Mouse (Mus musculus): ENCODE results near the gene Met. TPM values are rescaled to one million over a fixed set of nuclear protein-coding genes. Genes with fewer than 3 reads are reported as not detected.

Met gene
- polyA plus RNA-seq, 1 experiment from 2014 or later: 1.9 TPM

DNA sequence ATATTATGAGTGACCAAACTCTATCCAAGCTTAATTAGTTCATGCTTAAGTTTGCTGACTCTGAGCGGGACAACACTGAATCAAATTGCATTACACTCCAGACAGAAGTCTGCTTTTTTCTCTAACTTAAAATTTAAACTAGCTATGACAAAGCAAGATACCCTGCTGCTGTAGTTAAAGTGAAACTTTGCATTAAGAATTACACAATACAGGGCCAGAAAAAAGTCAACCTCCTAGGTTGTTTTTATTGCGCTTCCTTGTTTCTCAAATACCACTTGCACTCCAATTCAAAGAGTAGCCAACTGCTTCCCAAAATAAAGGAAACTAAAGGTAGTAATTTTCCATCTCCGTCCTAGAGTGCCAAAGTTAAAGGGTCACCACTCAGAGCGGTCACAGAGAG is 33.8 kb downstream of the Met start:
- H3K27me3 ChIP-seq: no peaks in the 10 kb centered on the region
- H3K9ac ChIP-seq (replicated peaks): no peak overlapping the region
- WGBS: 68% methylated on average over 4 of the region's 4 CpGs
- H3K4me1 ChIP-seq: no peaks in the 10 kb centered on the region
- no peak overlapping the region for H3K4me2 ChIP-seq (replicated peaks)
- H3K9me3 ChIP-seq: no peaks in the 10 kb centered on the region
- H3K36me3 ChIP-seq: no peaks in the 10 kb centered on the region
- H3K4me3 ChIP-seq: no peak overlapping the region
- no peak for ATAC-seq (replicated peaks)
- H3K27ac ChIP-seq (replicated peaks): no peak overlapping the region

DNA sequence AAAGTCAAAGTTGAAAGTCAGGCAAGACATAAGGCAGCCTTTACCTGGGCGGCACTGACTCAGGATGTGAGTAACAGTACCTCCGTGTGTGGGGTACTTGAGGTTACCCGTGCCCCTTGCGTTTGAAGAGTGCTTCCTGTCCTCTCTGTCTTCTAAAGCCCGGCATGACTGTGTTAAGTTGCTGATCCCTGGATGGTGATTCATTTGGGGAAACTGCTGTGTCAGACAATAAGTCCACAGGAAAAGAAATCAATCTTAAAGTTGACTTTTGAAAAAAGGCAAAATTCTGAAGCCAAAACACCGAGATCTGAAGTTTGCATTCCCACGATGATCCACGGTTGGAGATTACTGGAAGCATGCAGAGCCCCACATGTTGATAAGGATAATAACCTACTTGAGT is 35.2 kb downstream of the Met start:
- Histone ChIP-seq H3K27me3 (no peaks in the 10 kb centered on the region), H3K4me1 (no peaks in the 10 kb centered on the region), H3K36me3 (no peaks in the 10 kb centered on the region), H3K9me3 (no peaks in the 10 kb centered on the region), H3K9ac (replicated peaks) (no peak overlapping the region), H3K27ac (replicated peaks) (no peak overlapping the region), H3K4me2 (replicated peaks) (no peak overlapping the region), H3K4me3 (no peak overlapping the region)
- no peak for ATAC-seq (replicated peaks)
- WGBS: 91% methylated on average over 8 of the region's 8 CpGs

DNA sequence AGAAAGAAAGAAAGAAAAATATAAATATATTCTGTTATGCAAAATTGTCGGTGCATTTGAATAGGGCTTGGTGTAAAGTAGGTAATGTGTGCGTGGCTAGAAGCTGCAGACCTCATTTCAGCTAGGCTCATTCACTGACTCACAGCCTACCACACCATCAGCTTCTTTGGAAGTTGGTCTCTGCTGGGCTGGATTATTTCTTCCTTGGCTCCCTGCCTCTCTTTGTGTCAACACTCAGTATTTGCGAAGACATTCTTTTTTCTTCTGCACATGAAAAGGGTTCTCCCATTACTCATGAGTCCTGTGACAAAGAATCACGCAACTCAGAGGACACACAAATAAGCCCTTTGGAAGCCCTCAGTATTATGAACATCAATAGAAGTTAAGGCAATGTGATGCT is 37.8 kb downstream of the Met start:
- H3K9ac ChIP-seq (replicated peaks): no peak overlapping the region
- no peaks in the 10 kb centered on the region for H3K27me3 ChIP-seq
- 69% methylated on average over 4 of the region's 4 CpGs for WGBS
- H3K4me1 ChIP-seq: no peaks in the 10 kb centered on the region
- H3K27ac ChIP-seq (replicated peaks): no peak overlapping the region
- no peak for ATAC-seq (replicated peaks)
- H3K36me3 ChIP-seq: no peaks in the 10 kb centered on the region
- H3K4me2 ChIP-seq (replicated peaks): no peak overlapping the region
- no peaks in the 10 kb centered on the region for H3K9me3 ChIP-seq
- H3K4me3 ChIP-seq: no peak overlapping the region

DNA sequence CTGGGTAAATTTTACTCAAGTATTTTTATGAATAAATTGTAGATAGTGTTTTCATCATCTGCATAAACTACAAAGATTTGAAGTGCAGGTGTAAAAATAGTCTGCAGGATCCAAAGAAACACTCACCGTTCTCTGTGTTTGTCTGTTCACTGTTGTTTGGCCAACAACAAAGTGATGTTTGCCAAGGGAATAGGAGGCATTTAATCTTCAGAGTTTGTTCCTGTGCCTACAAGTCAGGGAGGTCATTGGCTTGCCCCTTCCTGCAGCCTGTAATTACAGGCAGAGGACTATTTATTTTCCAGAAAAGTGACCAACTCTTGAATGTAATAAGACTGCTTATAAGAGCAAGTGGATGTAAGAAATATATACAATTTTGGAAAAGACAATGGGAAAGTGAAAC is 38.7 kb downstream of the Met start:
- Histone ChIP-seq H3K4me3 (no peak overlapping the region), H3K9ac (replicated peaks) (no peak overlapping the region), H3K27ac (replicated peaks) (no peak overlapping the region), H3K9me3 (no peaks in the 10 kb centered on the region), H3K27me3 (no peaks in the 10 kb centered on the region), H3K4me2 (replicated peaks) (no peak overlapping the region), H3K36me3 (no peaks in the 10 kb centered on the region), H3K4me1 (no peaks in the 10 kb centered on the region)
- 63% methylated on average over 1 of the region's 1 CpGs for WGBS
- no peak for ATAC-seq (replicated peaks)

DNA sequence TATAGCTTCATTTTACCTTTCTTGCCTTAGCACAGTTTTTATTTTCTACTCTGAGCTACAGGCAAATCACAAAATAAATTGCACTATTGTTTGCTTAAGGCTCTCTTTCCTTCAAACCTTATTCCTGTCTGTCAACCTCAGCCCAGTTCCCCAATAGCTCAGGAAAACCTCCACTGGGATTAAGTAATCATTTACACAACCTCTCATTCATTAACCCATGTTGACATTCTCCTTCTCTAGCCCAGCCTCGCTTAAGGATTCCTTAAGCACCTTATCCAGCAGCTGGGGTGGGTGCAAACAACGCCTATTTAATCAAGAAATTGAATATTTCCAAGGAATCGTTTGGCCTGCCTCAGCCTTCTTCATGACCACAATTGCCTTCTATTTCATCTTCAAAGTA is 40.1 kb downstream of the Met start:
- Histone ChIP-seq H3K27me3 (no peaks in the 10 kb centered on the region), H3K9me3 (no peaks in the 10 kb centered on the region), H3K4me1 (no peaks in the 10 kb centered on the region), H3K36me3 (no peaks in the 10 kb centered on the region), H3K27ac (replicated peaks) (no peak overlapping the region), H3K4me2 (replicated peaks) (no peak overlapping the region), H3K4me3 (no peak overlapping the region), H3K9ac (replicated peaks) (no peak overlapping the region)
- 71% methylated on average over 3 of the region's 3 CpGs for WGBS
- no peak for ATAC-seq (replicated peaks)

DNA sequence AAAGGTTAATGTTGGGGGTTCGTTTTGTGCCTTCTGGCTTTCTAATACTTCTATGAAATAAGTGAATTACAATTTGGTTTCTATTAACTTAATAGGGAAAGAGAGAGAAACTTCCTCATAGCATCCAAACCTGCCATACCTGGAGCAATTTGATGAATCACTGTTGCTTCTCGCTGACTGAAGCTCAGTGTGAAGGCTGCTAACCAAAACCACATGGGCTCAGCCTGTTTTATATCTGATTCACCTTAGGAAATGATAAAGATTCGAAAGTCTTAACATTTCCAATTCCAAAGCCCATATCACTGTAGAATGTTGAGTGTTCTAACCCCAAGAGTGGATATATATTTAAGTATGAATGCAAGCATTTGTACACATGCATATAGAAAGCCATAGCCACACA is 41.9 kb downstream of the Met start:
- 77% methylated on average over 3 of the region's 3 CpGs for WGBS

DNA sequence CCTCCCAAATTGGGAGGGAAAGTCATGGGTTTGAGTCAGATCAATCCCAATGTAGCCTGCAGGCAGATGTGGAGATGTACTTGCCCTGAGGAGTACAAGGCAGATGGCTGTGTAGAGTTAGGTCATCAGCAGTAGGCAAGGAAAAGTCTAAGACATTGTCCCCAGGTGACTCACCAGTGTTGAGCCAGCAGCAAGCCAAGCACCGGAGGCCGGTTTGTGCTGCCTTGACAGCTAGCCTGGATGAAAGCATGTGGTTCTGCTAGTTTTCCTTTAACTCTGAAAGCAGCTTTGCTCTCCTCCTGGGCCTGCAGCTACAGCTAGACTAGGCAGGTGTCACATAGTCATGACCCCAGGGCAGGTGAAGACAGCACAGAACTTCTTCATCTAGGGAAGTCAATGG is 43.2 kb downstream of the Met start:
- no peak overlapping the region for H3K27ac ChIP-seq (replicated peaks)
- no peak overlapping the region for H3K4me3 ChIP-seq
- no peak for ATAC-seq (replicated peaks)
- H3K9ac ChIP-seq (replicated peaks): no peak overlapping the region
- no peaks in the 10 kb centered on the region for H3K4me1 ChIP-seq
- H3K4me2 ChIP-seq (replicated peaks): no peak overlapping the region
- H3K36me3 ChIP-seq: no peaks in the 10 kb centered on the region
- no peaks in the 10 kb centered on the region for H3K27me3 ChIP-seq
- WGBS: 95% methylated on average over 2 of the region's 2 CpGs
- H3K9me3 ChIP-seq: no peaks in the 10 kb centered on the region

More for the DNA sequence above, 41.9 kb downstream of the Met start:
- Histone ChIP-seq H3K4me2 (replicated peaks) (no peak overlapping the region), H3K27me3 (no peaks in the 10 kb centered on the region), H3K4me3 (no peak overlapping the region), H3K9ac (replicated peaks) (no peak overlapping the region), H3K4me1 (no peaks in the 10 kb centered on the region), H3K27ac (replicated peaks) (no peak overlapping the region), H3K36me3 (no peaks in the 10 kb centered on the region), H3K9me3 (no peaks in the 10 kb centered on the region)
- no peak for ATAC-seq (replicated peaks)

DNA sequence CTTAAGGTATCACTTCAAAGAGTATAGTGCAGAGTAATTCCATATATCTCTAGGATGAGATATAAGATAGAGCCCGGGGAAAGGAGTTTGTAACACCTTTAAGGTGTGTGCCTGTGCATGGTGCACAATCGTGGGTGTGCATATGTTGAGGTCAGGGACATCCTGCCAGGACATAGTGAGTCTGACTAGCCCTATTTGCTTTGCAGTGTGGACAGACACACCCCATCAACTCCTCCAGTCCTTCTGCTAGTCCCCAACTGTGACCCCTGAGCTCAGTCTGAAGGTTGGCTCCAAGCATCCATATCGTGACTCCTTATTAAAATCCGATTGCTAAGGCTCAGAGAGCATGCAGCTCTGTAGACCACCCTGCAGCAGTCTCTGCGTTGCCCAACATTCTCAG is 44.6 kb downstream of the Met start:
- Histone ChIP-seq H3K27ac (replicated peaks) (no peak overlapping the region), H3K4me1 (no peaks in the 10 kb centered on the region), H3K4me3 (no peak overlapping the region), H3K4me2 (replicated peaks) (no peak overlapping the region), H3K9me3 (no peaks in the 10 kb centered on the region), H3K9ac (replicated peaks) (no peak overlapping the region), H3K36me3 (no peaks in the 10 kb centered on the region), H3K27me3 (no peaks in the 10 kb centered on the region)
- WGBS: 84% methylated on average over 5 of the region's 5 CpGs
- ATAC-seq (replicated peaks): no peak

DNA sequence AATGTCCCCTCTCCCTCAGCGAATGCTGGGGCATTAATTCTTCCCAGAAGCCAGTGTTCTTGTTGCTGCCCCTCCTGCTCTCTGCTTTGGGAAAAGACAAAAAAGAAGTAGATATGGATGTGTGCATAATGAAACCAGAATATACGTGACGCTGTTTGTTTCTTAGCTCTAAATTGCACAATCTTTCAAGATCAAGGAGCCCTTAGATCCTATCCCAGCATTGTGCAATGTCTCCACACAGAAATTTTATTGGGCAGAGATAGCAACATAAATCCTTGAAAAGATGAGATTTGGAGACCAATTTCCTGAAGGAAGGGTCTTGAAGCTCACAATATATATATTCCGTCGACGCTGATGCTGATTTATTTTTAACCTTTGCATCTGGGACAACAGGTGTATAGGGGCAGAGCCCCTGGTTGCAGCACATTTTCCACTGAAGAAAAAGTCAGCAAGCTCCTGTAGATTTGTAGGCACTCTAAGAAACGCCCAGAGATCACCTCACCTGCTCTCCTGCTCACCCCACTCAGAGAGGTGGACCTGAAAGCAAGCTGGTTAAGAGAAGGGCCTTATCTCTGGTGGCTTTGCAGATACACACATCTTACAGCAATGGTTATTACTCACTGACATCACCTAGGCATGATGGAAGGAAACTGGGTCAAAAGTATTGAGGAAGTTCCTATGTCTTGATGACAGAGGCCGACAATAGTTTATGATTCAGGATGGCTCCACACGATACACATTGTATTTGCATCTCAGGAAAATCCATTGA is 45.2 kb downstream of the Met start:
- Histone ChIP-seq H3K4me3 (no peak overlapping the region), H3K27ac (replicated peaks) (no peak overlapping the region), H3K4me1 (no peaks in the 10 kb centered on the region), H3K27me3 (no peaks in the 10 kb centered on the region), H3K4me2 (replicated peaks) (no peak overlapping the region), H3K9ac (replicated peaks) (no peak overlapping the region), H3K9me3 (no peaks in the 10 kb centered on the region), H3K36me3 (no peaks in the 10 kb centered on the region)
- no peak for ATAC-seq (replicated peaks)
- 90% methylated on average over 9 of the region's 9 CpGs for WGBS

DNA sequence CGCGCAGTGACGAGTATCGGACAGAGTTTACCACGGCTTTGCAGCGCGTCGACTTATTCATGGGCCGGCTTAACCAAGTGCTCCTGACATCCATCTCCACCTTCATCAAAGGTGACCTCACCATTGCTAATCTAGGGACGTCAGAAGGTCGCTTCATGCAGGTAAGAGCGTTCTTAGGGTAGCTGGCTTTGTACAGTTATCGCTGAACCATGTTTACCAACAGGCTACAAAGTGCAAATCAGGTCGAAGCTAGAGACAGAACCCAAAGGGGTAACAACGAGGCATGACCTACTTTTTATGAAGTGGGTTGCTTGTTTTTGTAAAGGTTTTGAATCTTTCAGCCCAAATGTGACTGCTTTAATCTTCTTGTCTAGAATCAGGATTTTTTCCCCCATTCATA is 49.8 kb downstream of the Met start:
- no peaks in the 10 kb centered on the region for H3K36me3 ChIP-seq
- no peaks in the 10 kb centered on the region for H3K9me3 ChIP-seq
- H3K9ac ChIP-seq (replicated peaks): no peak overlapping the region
- no peak overlapping the region for H3K27ac ChIP-seq (replicated peaks)
- H3K27me3 ChIP-seq: no peaks in the 10 kb centered on the region
- no peaks in the 10 kb centered on the region for H3K4me1 ChIP-seq
- no peak for ATAC-seq (replicated peaks)
- 93% methylated on average over 15 of the region's 15 CpGs for WGBS
- H3K4me2 ChIP-seq (replicated peaks): no peak overlapping the region
- no peak overlapping the region for H3K4me3 ChIP-seq

DNA sequence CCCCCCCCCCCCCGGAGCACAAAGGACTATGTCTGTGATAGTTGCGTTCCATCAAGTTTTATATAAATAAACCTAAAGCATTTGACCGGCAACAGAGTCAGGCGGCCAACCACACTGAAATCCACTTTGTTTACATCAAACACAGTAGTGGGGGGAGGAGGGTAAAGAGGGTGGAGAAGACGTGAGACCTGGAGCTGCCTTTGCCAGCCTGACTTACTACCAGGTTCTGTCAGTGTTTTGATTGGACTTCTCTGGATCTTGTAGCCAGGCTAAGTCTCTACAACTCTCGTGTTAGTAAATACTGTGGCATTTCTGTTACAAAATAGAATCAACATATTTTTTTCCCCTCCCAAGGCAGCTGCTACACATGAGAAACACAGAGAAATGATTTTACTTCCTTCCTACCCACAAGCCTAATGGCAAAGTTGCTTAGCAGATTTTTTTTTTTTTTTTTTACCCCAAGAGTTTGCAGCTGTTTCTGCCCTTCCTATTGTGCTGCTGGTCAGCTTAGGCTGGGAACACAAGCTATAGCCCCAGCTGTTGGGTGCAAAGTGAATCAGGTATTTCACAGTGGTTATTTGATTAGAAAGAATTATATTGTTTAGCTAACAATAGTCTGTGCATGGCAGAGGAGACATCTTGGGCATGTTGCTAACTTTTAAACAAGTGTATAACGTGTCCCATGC is 52.3 kb downstream of the Met start:
- no peaks in the 10 kb centered on the region for H3K4me1 ChIP-seq
- 41% methylated on average over 7 of the region's 7 CpGs for WGBS
- H3K27me3 ChIP-seq: no peaks in the 10 kb centered on the region
- H3K9ac ChIP-seq (replicated peaks): no peak overlapping the region
- no peak overlapping the region for H3K4me3 ChIP-seq
- no peak overlapping the region for H3K4me2 ChIP-seq (replicated peaks)
- ATAC-seq (replicated peaks): no peak
- no peaks in the 10 kb centered on the region for H3K9me3 ChIP-seq
- no peak overlapping the region for H3K27ac ChIP-seq (replicated peaks)
- H3K36me3 ChIP-seq: no peaks in the 10 kb centered on the region

DNA sequence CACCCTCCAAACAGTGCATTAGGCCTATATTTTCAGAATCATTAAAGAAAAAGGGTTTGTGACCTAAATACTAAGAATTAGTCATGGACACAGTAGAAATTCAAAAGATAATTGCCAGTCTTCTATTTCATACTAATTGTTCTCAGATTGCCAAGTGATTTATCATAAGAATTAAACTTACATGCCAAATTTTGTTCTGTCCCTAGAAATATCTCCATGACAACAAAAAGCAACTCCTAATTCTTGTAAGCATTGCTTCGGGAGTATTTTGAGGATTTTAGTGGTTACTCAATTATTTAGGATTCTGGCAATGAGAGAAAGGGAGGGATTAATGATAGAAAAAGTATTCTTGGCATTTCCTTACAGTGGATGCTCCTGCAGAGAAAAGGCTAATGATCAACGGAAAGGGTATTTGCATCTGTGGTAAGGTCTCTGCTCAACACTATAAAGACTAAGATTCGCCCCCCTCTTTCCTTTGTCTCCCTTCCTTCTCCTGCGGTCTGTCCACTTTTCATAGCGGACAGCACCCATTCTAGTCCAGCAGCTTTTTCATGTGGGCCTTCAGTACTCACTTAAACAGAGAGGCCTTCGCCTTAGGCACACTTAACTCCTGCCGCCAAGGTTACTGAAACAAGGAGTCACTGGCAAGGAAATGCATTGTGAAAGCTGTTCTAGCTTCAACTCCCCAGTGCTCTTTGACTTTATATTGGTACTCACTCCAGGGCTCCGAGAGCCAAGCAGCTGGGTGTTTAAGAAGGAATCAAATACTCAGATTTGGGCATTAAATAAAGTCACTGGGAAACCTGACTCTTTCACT is 58.5 kb downstream of the Met start:
- WGBS: 34% methylated on average over 8 of the region's 8 CpGs
- H3K4me2 ChIP-seq (replicated peaks): no peak overlapping the region
- no peak overlapping the region for H3K27ac ChIP-seq (replicated peaks)
- ATAC-seq (replicated peaks): no peak
- H3K9ac ChIP-seq (replicated peaks): no peak overlapping the region
- H3K4me1 ChIP-seq: no peaks in the 10 kb centered on the region
- H3K36me3 ChIP-seq: no peaks in the 10 kb centered on the region
- H3K27me3 ChIP-seq: no peaks in the 10 kb centered on the region
- no peak overlapping the region for H3K4me3 ChIP-seq
- H3K9me3 ChIP-seq: no peaks in the 10 kb centered on the region
